Mouse (Mus musculus): ENCODE data around the gene Zfp853. TPM values are rescaled to one million over a fixed set of nuclear protein-coding genes. Genes with fewer than 3 reads are reported as not detected.

Gene Zfp853
- total and polyA plus RNA-seq, 3 experiments, result 0.21 TPM; not detected in 2

- dilution Hi-C loops (cut with MboI; ENCODE audit: extremely low pct_ligation_motif_present, extremely low pct_unique_long_range_greater_than_20kb, low sequenced_read_pairs), result no loop called here
- peaks cover 50 to 77% of the 10 kb centered on the region in 2 experiments for H3K36me3 ChIP-seq (replicated peaks in 1 of 2; ENCODE audit: control insufficient read depth in 1 of 2, insufficient read depth in 1 of 2, low read length in 1 of 2)
Measured at GRCm38 (mm10) chr5:143314183-143314729, 20.8 kb upstream of the Zfp853 start.

GRCm38 (mm10) chr5:143311886-143312285 is 18.5 kb upstream of the Zfp853 start:
- peak; percentile 86 for DNase-seq (ENCODE audit: extremely low read depth)
- dilution Hi-C loops (cut with MboI; ENCODE audit: extremely low pct_ligation_motif_present, extremely low pct_unique_long_range_greater_than_20kb, low sequenced_read_pairs), result no loop called here
- H3K79me2 ChIP-seq (replicated peaks; ENCODE audit: control insufficient read depth, extremely low read depth, insufficient read depth, poor library complexity, severe bottlenecking), result peaks cover 21% of the 10 kb centered on the region
- TF ChIP-seq CTCF (conservative IDR thresholded peaks at IDR 0.05 in 1 of 2, IDR thresholded peaks at IDR 0.05 in 1 of 2; ENCODE audit: low read depth in 2 of 2, low read length in 2 of 2) (peak; percentile 72 to 85), ZC3H11A (IDR thresholded peaks at IDR 0.05; ENCODE audit: low read depth, low read length) (no peak)
- in situ Hi-C loops (cut with MboI; ENCODE audit: low pct_ligation_motif_present, low pct_unique_long_range_greater_than_20kb, low sequenced_read_pairs), result no loop called here
- H3K27ac ChIP-seq (ENCODE audit: insufficient read depth, low read depth), result no peak overlapping the region
- no peak overlapping the region for H3K9ac ChIP-seq (ENCODE audit: insufficient read depth, low read depth)
- no peak overlapping the region for H3K4me3 ChIP-seq (replicated peaks in 1 of 3; ENCODE audit: low read depth in 2 of 3, low read length in 2 of 3, poor library complexity in 1 of 3)
- H3K36me3 ChIP-seq (replicated peaks in 1 of 2; ENCODE audit: control insufficient read depth in 1 of 2, insufficient read depth in 1 of 2, low read length in 1 of 2), result peaks cover 58 to 79% of the 10 kb centered on the region in 2 experiments
- no peaks in the 10 kb centered on the region for H3K9me3 ChIP-seq (replicated peaks; ENCODE audit: low read length)
- peaks cover 5 to 30% of the 10 kb centered on the region in 2 experiments; a peak in 3 of 4 replicates for H3K4me1 ChIP-seq (ENCODE audit: control insufficient read depth in 1 of 2, insufficient read depth in 2 of 2)
- no peak overlapping the region for H3K4me2 ChIP-seq (ENCODE audit: insufficient read depth, low read depth, poor library complexity, severe bottlenecking)
- H3K27me3 ChIP-seq (replicated peaks), result no peaks in the 10 kb centered on the region

More at GRCm38 (mm10) chr5:143314183-143314729, 20.8 kb upstream of the Zfp853 start:
- Histone ChIP-seq H3K27ac (ENCODE audit: insufficient read depth, low read depth) (peak overlapping the region; percentile 68; the same call in 1 of the 2 replicates), H3K4me3 (replicated peaks in 1 of 3; ENCODE audit: low read depth in 2 of 3, low read length in 2 of 3, poor library complexity in 1 of 3) (peak overlapping the region; percentile 77 to 94 (median 89)), H3K4me1 (ENCODE audit: control insufficient read depth in 1 of 2, insufficient read depth in 2 of 2) (peaks cover 5 to 30% of the 10 kb centered on the region in 2 experiments; a peak in 3 of 4 replicates), H3K9me3 (replicated peaks; ENCODE audit: low read length) (no peaks in the 10 kb centered on the region), H3K27me3 (replicated peaks) (no peaks in the 10 kb centered on the region), H3K79me2 (replicated peaks; ENCODE audit: control insufficient read depth, extremely low read depth, insufficient read depth, poor library complexity, severe bottlenecking) (peaks cover 21% of the 10 kb centered on the region), H3K9ac (ENCODE audit: insufficient read depth, low read depth) (peak overlapping the region; percentile 84), H3K4me2 (ENCODE audit: insufficient read depth, low read depth, poor library complexity, severe bottlenecking) (peak overlapping the region; percentile 94)
- peak; percentile 50 for DNase-seq (ENCODE audit: extremely low read depth)
- peak; percentile 21; the same call in 1 of the 2 replicates for TF ChIP-seq CHD1 (IDR thresholded peaks at IDR 0.05; ENCODE audit: low read depth, low read length)
- TF ChIP-seq BHLHE40 (IDR thresholded peaks at IDR 0.05; ENCODE audit: low read depth, low read length), result no peak; the same call in 1 of the 2 replicates
- TF ChIP-seq ZC3H11A (IDR thresholded peaks at IDR 0.05; ENCODE audit: low read depth, low read length), result no peak
- 0 out of 2 replicates have a peak, but pooled peaks have one; percentile 33 for TF ChIP-seq MYC (IDR thresholded peaks at IDR 0.05; ENCODE audit: low read depth, low read length)
- TF ChIP-seq ELF1 (IDR thresholded peaks at IDR 0.05; ENCODE audit: low read depth, low read length), result peak; percentile 42; the same call in 1 of the 2 replicates
- TF ChIP-seq KAT2A (IDR thresholded peaks at IDR 0.05; ENCODE audit: insufficient replicate concordance, low read length), result no peak
- TF ChIP-seq SIN3A (IDR thresholded peaks at IDR 0.05; ENCODE audit: low read length), result peak; percentile 72; the same call in 1 of the 2 replicates
- in situ Hi-C loops (cut with MboI; ENCODE audit: low pct_ligation_motif_present, low pct_unique_long_range_greater_than_20kb, low sequenced_read_pairs), result no loop called here

- H3K27ac ChIP-seq (ENCODE audit: insufficient read depth, low read depth), result no peak overlapping the region
- H3K4me3 ChIP-seq (replicated peaks in 1 of 3; ENCODE audit: low read depth in 2 of 3, low read length in 2 of 3, poor library complexity in 1 of 3), result no peak overlapping the region
- dilution Hi-C loops (cut with MboI; ENCODE audit: extremely low pct_ligation_motif_present, extremely low pct_unique_long_range_greater_than_20kb, low sequenced_read_pairs), result no loop called here
- DNase-seq (ENCODE audit: extremely low read depth), result no peak
- H3K36me3 ChIP-seq (replicated peaks in 1 of 2; ENCODE audit: control insufficient read depth in 1 of 2, insufficient read depth in 1 of 2, low read length in 1 of 2), result peaks cover 67 to 86% of the 10 kb centered on the region in 2 experiments
- in situ Hi-C loops (cut with MboI; ENCODE audit: low pct_ligation_motif_present, low pct_unique_long_range_greater_than_20kb, low sequenced_read_pairs), result no loop called here
- TF ChIP-seq CHD1 (IDR thresholded peaks at IDR 0.05; ENCODE audit: low read depth, low read length) (no peak), NELFE (IDR thresholded peaks at IDR 0.05; ENCODE audit: low read depth, low read length) (no peak), MEF2A (IDR thresholded peaks at IDR 0.05; ENCODE audit: borderline replicate concordance, low read depth, low read length) (no peak), MYC (IDR thresholded peaks at IDR 0.05; ENCODE audit: low read depth, low read length) (no peak), JUND (conservative IDR thresholded peaks at IDR 0.05; ENCODE audit: low read depth, low read length) (no peak), MXI1 (IDR thresholded peaks at IDR 0.05; ENCODE audit: low read depth, low read length) (no peak), TBP (conservative IDR thresholded peaks at IDR 0.05; ENCODE audit: low read depth, low read length) (no peak), UBTF (IDR thresholded peaks at IDR 0.05; ENCODE audit: low read depth, low read length) (no peak), USF2 (conservative IDR thresholded peaks at IDR 0.05; ENCODE audit: low read depth, low read length) (no peak), POLR2A (IDR thresholded peaks at IDR 0.05; ENCODE audit: low read depth, low read length) (no peak), KAT2A (IDR thresholded peaks at IDR 0.05; ENCODE audit: insufficient replicate concordance, low read length) (no peak), SIN3A (IDR thresholded peaks at IDR 0.05; ENCODE audit: low read length) (no peak), ZKSCAN1 (IDR thresholded peaks at IDR 0.05; ENCODE audit: borderline replicate concordance, low read depth, low read length) (no peak), ZNF384 (IDR thresholded peaks at IDR 0.05; ENCODE audit: low read depth, low read length) (no peak), CHD2 (IDR thresholded peaks at IDR 0.05; ENCODE audit: low read length) (no peak)
- peaks cover 3% of the 10 kb centered on the region for H3K9me3 ChIP-seq (replicated peaks; ENCODE audit: low read length)
- H3K27me3 ChIP-seq (replicated peaks), result no peaks in the 10 kb centered on the region
- no peak overlapping the region for H3K9ac ChIP-seq (ENCODE audit: insufficient read depth, low read depth)
- H3K4me1 ChIP-seq (ENCODE audit: control insufficient read depth in 1 of 2, insufficient read depth in 2 of 2), result peaks cover 3 to 25% of the 10 kb centered on the region in 2 experiments; a peak in 3 of 4 replicates
- peaks cover 24% of the 10 kb centered on the region for H3K79me2 ChIP-seq (replicated peaks; ENCODE audit: control insufficient read depth, extremely low read depth, insufficient read depth, poor library complexity, severe bottlenecking)
- H3K4me2 ChIP-seq (ENCODE audit: insufficient read depth, low read depth, poor library complexity, severe bottlenecking), result no peak overlapping the region
Measured at GRCm38 (mm10) chr5:143309916-143310315, 16.5 kb upstream of the Zfp853 start.

All from CH12.LX (cell line).